Mouse (Mus musculus) limb, embryonic 13.5 days (tissue): ENCODE results near the gene Cenpl. TPM values are rescaled to one million over a fixed set of nuclear protein-coding genes. Genes with fewer than 3 reads are reported as not detected.

Experiments
- polyA plus RNA-seq: library from polyadenylated mRNA; unstranded; fragments of >200 nt; fragmentation: Nextera tagmentation; extraction: Ambion mirVana; gene quantifications from 2 replicates; pipeline ENCODE4 v1.2.1, GENCODE M21; 2015

Cenpl gene
- polyA plus RNA-seq, 1 experiment from 2014 or later: 35.0 TPM

Other genes starting within 250 kb of the Cenpl start
- gene Rc3h1, start 164.3 kb upstream of the Cenpl start, polyA plus RNA-seq: 8.3 and 8.7 TPM in 2 replicates
- 3.9 and 4.3 TPM in 2 replicates for gene Serpinc1, start 92.1 kb upstream of the Cenpl start, polyA plus RNA-seq
- gene Zbtb37, start 35.9 kb upstream of the Cenpl start, polyA plus RNA-seq: 10.8 and 13.4 TPM in 2 replicates
- gene Dars2, start 55 bp upstream of the Cenpl start, polyA plus RNA-seq: 25.4 and 26.9 TPM in 2 replicates
- 17.1 and 17.3 TPM in 2 replicates for gene Klhl20, start 60.8 kb downstream of the Cenpl start, polyA plus RNA-seq
- 2.3 and 3.1 TPM in 2 replicates for gene Ankrd45, start 72.0 kb downstream of the Cenpl start, polyA plus RNA-seq
- 0.15 and 0.22 TPM in 2 replicates for gene Tex50, start 88.6 kb downstream of the Cenpl start, polyA plus RNA-seq
- 410 and 414 TPM in 2 replicates for gene Prdx6, start 180.5 kb downstream of the Cenpl start, polyA plus RNA-seq